Mouse (Mus musculus) CD4-positive helper T cell, adult 2 months (primary cell): ENCODE data around the gene Eef1akmt3.
A peak's percentile ranks its signal among the peaks of the same experiment; 100 is the strongest.
"Not testable (repeated sequence)": the region's sequence is repeated elsewhere in the genome, so short reads cannot be mapped to it uniquely, and the experiment has no call there.

Experiments
- DNase-seq: peaks from one replicate; pipeline ENCODE4 v3.0.0-alpha.2; 2012; ENCODE audit warnings: low read depth, missing footprints, low spot score

Gene Eef1akmt3

GRCm38 (mm10) chr10:127041274-127041766 is at the start of gene Eef1akmt3, which contains the start of gene Mettl1:
Gene Eef1akmt3 (minus strand): TSS chr10:127041513.
Gene Mettl1 (plus strand): TSS chr10:127041414.
- peak; percentile 38 for DNase-seq

- DNase-seq, result no peak
Observed at GRCm38 (mm10) chr10:127090560-127091411, 49.5 kb upstream of the Eef1akmt3 start.

- no peak for DNase-seq
Observed at GRCm38 (mm10) chr10:127085633-127086032, 44.3 kb upstream of the Eef1akmt3 start.

- DNase-seq, result no peak
Observed at GRCm38 (mm10) chr10:127085052-127085451, 43.7 kb upstream of the Eef1akmt3 start.

- no peak for DNase-seq
Observed at GRCm38 (mm10) chr10:127083915-127084306, 42.6 kb upstream of the Eef1akmt3 start.

GRCm38 (mm10) chr10:127083292-127083914 is 42.1 kb upstream of the Eef1akmt3 start:
- DNase-seq, result no peak

GRCm38 (mm10) chr10:127081996-127082620 is 40.8 kb upstream of the Eef1akmt3 start:
- no peak for DNase-seq

- DNase-seq, result no peak
Observed at GRCm38 (mm10) chr10:127080901-127081780, 39.8 kb upstream of the Eef1akmt3 start.

- DNase-seq, result no peak
Observed at GRCm38 (mm10) chr10:127079665-127080391, 38.5 kb upstream of the Eef1akmt3 start.

- no peak for DNase-seq
Observed at GRCm38 (mm10) chr10:127078677-127079575, 37.6 kb upstream of the Eef1akmt3 start.

GRCm38 (mm10) chr10:127078001-127078676 is 36.8 kb upstream of the Eef1akmt3 start:
- no peak for DNase-seq

- no peak for DNase-seq
Observed at GRCm38 (mm10) chr10:127077515-127077914, 36.2 kb upstream of the Eef1akmt3 start.

- DNase-seq, result peak; percentile 89
Observed at GRCm38 (mm10) chr10:127076082-127076481, 34.8 kb upstream of the Eef1akmt3 start.

- no peak for DNase-seq
Observed at GRCm38 (mm10) chr10:127075651-127076050, 34.3 kb upstream of the Eef1akmt3 start.

- DNase-seq, result peak; percentile 89
Observed at GRCm38 (mm10) chr10:127075080-127075479, 33.8 kb upstream of the Eef1akmt3 start, which contains the start of gene Agap2. Gene Agap2 (plus strand): TSS chr10:127075284.

- no peak for DNase-seq
Observed at GRCm38 (mm10) chr10:127073981-127074380, 32.7 kb upstream of the Eef1akmt3 start.

GRCm38 (mm10) chr10:127072969-127073368 is 31.7 kb upstream of the Eef1akmt3 start:
- not testable (repeated sequence) for DNase-seq

GRCm38 (mm10) chr10:127072270-127072669 is 31.0 kb upstream of the Eef1akmt3 start:
- DNase-seq, result not testable (repeated sequence)

GRCm38 (mm10) chr10:127071203-127071602 is 29.9 kb upstream of the Eef1akmt3 start:
- DNase-seq, result no peak
